Mouse (Mus musculus) thymus, adult 2 months (tissue): ENCODE results near the gene Acsl5.

Experiments
- CTCF ChIP-seq: fragments of 200-500 bp; IDR thresholded peaks from 2 replicates; pipeline ENCODE4 v1.5.1; 2012; ENCODE audit warnings: mild to moderate bottlenecking, control low read depth, low read length, moderate library complexity, borderline replicate concordance; ENCODE audit not compliant: control insufficient read depth, poor library complexity, insufficient read depth; ENCODE audit errors: extremely low read depth
- POLR2A ChIP-seq: fragments of 200-500 bp; IDR thresholded peaks from 2 replicates; pipeline ENCODE4 v1.6.1; 2012; ENCODE audit warnings: mild to moderate bottlenecking, low read length, control low read depth, moderate library complexity; ENCODE audit not compliant: control insufficient read depth, poor library complexity, insufficient read depth; ENCODE audit errors: extremely low read depth

DNA sequence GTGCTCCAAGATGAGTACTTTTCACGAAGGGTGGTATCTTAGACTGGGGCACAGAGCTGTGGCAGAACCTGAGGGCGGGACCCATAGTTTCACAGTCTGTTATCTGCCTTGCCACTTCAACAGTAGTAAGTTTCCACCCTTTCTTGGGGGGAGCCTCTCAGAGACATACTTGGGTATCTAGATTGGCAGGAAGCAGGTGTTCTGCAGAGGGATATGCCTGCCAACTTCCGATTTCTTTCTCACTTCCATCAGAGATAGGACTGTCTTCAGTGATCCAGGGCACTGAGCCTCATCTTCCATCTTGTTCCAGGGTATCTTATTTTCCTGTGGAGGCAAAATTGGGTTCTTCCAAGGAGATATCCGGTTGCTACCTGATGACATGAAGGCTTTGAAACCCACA, 32.4 kb downstream of the Acsl5 start:
- no peak for TF ChIP-seq CTCF
- TF ChIP-seq POLR2A = no peak
